Mouse (Mus musculus) heart, adult 2 months (tissue): ENCODE data around the gene Slc24a3. TPM values are rescaled to one million over a fixed set of nuclear protein-coding genes. Genes with fewer than 3 reads are reported as not detected.
A peak's percentile ranks its signal among the peaks of the same experiment; 100 is the strongest.

Experiments
- DNase-seq, 2 experiments: peaks; one replicate each; pipeline ENCODE4 v3.0.0; 2021
- H3K27ac ChIP-seq: fragments of 200-600 bp; 2 replicates; pipeline ENCODE4 v1.8.1; 2022
- H3K27me3 ChIP-seq: fragments of 200-500 bp; 2 replicates; pipeline ENCODE4 v1.6.1; 2012; ENCODE audit warnings: mild to moderate bottlenecking, low read length, inconsistent platforms, mixed read lengths; ENCODE audit not compliant: control insufficient read depth, insufficient read depth
- H3K36me3 ChIP-seq: fragments of 200-500 bp; 2 replicates; pipeline ENCODE4 v1.6.1; 2012; ENCODE audit warnings: low read length, inconsistent platforms; ENCODE audit not compliant: control insufficient read depth, insufficient read depth
- H3K4me1 ChIP-seq: fragments of 200-500 bp; 2 replicates; pipeline ENCODE4 v1.6.1; 2011; ENCODE audit warnings: low read length; ENCODE audit not compliant: control insufficient read depth, insufficient read depth
- H3K4me3 ChIP-seq: fragments of 200-600 bp; 2 replicates; pipeline ENCODE4 v1.8.1; 2022
- H3K79me2 ChIP-seq: fragments of 200-500 bp; replicated peaks from 2 replicates; pipeline ENCODE4 v1.6.1; 2012; ENCODE audit warnings: mild to moderate bottlenecking, inconsistent platforms, low read length, moderate library complexity, mixed read lengths; ENCODE audit not compliant: control insufficient read depth, insufficient read depth
- H3K9ac ChIP-seq: fragments of 200-500 bp; 2 replicates; pipeline ENCODE4 v1.6.1; 2012; ENCODE audit warnings: low read depth, mild to moderate bottlenecking, control low read depth, inconsistent platforms, low read length, mixed read lengths
- CTCF ChIP-seq: fragments of 200-600 bp; IDR thresholded peaks from 2 replicates; pipeline ENCODE4 v1.8.1; 2022; ENCODE audit warnings: antibody characterized with exemption, mild to moderate bottlenecking, moderate library complexity
- EP300 ChIP-seq: fragments of 200-500 bp; IDR thresholded peaks from 2 replicates; pipeline ENCODE4 v1.6.1; 2011; ENCODE audit warnings: low read depth, low read length, control low read depth; ENCODE audit not compliant: insufficient read depth
- POLR2A ChIP-seq: fragments of 200-500 bp; IDR thresholded peaks from 2 replicates; pipeline ENCODE4 v1.6.1; 2011; ENCODE audit warnings: mild to moderate bottlenecking, low read depth, low read length, control low read depth; ENCODE audit not compliant: insufficient read depth
- WGBS: fragments of 180-500 bp; shearing (Covaris S2); methylation state at CpG from one replicate; pipeline ENCODE4 v1.1.7; 2018; 5-methylcytosine and 5-hydroxymethylcytosine counted together
- intact Hi-C: fragments of 180-260 bp; cut with DNase I; formaldehyde crosslinking; loops from one replicate; pipeline ENCODE4 v1.15.1; 2025
- polyA plus RNA-seq: library from polyadenylated mRNA; depleted of rRNA; stranded (reverse); fragments of >200 nt; gene quantifications from 2 replicates; pipeline ENCODE4 v1.2.3, GENCODE M21; 2012
- total RNA-seq, 2 experiments: library from RNA; stranded (reverse); gene quantifications; 2 replicates each; pipeline ENCODE4 v1.2.3; 2021

Gene Slc24a3
- total and polyA plus RNA-seq, 3 experiments, result 2.7 to 3.6 (median 2.8) TPM

GRCm38 (mm10) chr2:145571943-145572342 lies 404.4 kb downstream of the Slc24a3 start:
- no peak for DNase-seq
- no peak overlapping the region for H3K9ac ChIP-seq
- 0 out of 2 replicates have a peak, but pooled peaks cover 1% of the 10 kb centered on the region for H3K27me3 ChIP-seq
- 57% methylated on average over 3 of the region's 3 CpGs for WGBS
- H3K4me3 ChIP-seq, result no peak overlapping the region
- no peak for TF ChIP-seq POLR2A
- no peak for TF ChIP-seq CTCF
- H3K4me1 ChIP-seq, result no peaks in the 10 kb centered on the region
- no peak overlapping the region for H3K27ac ChIP-seq
- intact Hi-C loops, result no loop called here
- H3K36me3 ChIP-seq, result no peaks in the 10 kb centered on the region
- no peaks in the 10 kb centered on the region for H3K79me2 ChIP-seq

- Histone ChIP-seq H3K27ac (no peak overlapping the region), H3K27me3 (0 out of 2 replicates have a peak, but pooled peaks cover 1% of the 10 kb centered on the region), H3K36me3 (no peaks in the 10 kb centered on the region), H3K4me1 (no peaks in the 10 kb centered on the region), H3K79me2 (no peaks in the 10 kb centered on the region), H3K4me3 (no peak overlapping the region), H3K9ac (no peak overlapping the region)
- intact Hi-C loops, result no loop called here
- WGBS, result 84% methylated on average over 4 of the region's 4 CpGs
- no peak for DNase-seq
- TF ChIP-seq EP300 (no peak), CTCF (no peak), POLR2A (no peak)
These were observed 406.6 kb downstream of the Slc24a3 start for GRCm38 (mm10) chr2:145574148-145574547.

- no peaks in the 10 kb centered on the region for H3K4me1 ChIP-seq
- no peaks in the 10 kb centered on the region for H3K36me3 ChIP-seq
- no peak for DNase-seq
- H3K27me3 ChIP-seq, result no peaks in the 10 kb centered on the region
- TF ChIP-seq CTCF, result no peak
- intact Hi-C loops, result loop anchor here (10.0 kb wide), 1 partner anchor 688 kb away; no protein-coding TSS in a partner anchor
- H3K4me3 ChIP-seq, result no peak overlapping the region
- H3K27ac ChIP-seq, result no peak overlapping the region
- no peaks in the 10 kb centered on the region for H3K79me2 ChIP-seq
- no peak overlapping the region for H3K9ac ChIP-seq
- 62% methylated on average over 3 of the region's 3 CpGs for WGBS
These were observed 415.5 kb downstream of the Slc24a3 start for GRCm38 (mm10) chr2:145583103-145583502.

GRCm38 (mm10) chr2:145585437-145585836 lies 417.9 kb downstream of the Slc24a3 start:
- H3K79me2 ChIP-seq, result no peaks in the 10 kb centered on the region
- no peak for DNase-seq
- H3K4me1 ChIP-seq, result no peaks in the 10 kb centered on the region
- no peaks in the 10 kb centered on the region for H3K36me3 ChIP-seq
- WGBS, result 72% methylated on average over 3 of the region's 3 CpGs
- H3K27me3 ChIP-seq, result no peaks in the 10 kb centered on the region
- intact Hi-C loops, result loop anchor here (5.0 to 10.0 kb wide), 3 partner anchors 68 to 948 kb away; no protein-coding TSS in a partner anchor
- H3K9ac ChIP-seq, result no peak overlapping the region
- TF ChIP-seq POLR2A (no peak), EP300 (no peak), CTCF (no peak)
- no peak overlapping the region for H3K27ac ChIP-seq
- no peak overlapping the region for H3K4me3 ChIP-seq

GRCm38 (mm10) chr2:145588009-145588737 lies 420.6 kb downstream of the Slc24a3 start:
- H3K4me3 ChIP-seq, result no peak overlapping the region
- WGBS, result 61% methylated on average over 8 of the region's 8 CpGs
- H3K36me3 ChIP-seq, result no peaks in the 10 kb centered on the region
- TF ChIP-seq EP300 (no peak), POLR2A (no peak), CTCF (peak; percentile 96)
- DNase-seq, result peak; percentile 19 to 36
- no peak overlapping the region for H3K27ac ChIP-seq
- no peaks in the 10 kb centered on the region for H3K4me1 ChIP-seq
- no peak overlapping the region for H3K9ac ChIP-seq
- H3K79me2 ChIP-seq, result no peaks in the 10 kb centered on the region
- no peaks in the 10 kb centered on the region for H3K27me3 ChIP-seq
- intact Hi-C loops, result loop anchor here (1.0 to 10.0 kb wide), 5 partner anchors 31 to 951 kb away; no protein-coding TSS in a partner anchor

GRCm38 (mm10) chr2:145591881-145592280 lies 424.3 kb downstream of the Slc24a3 start:
- H3K36me3 ChIP-seq, result no peaks in the 10 kb centered on the region
- 79% methylated on average over 8 of the region's 8 CpGs for whole genome bisulfite sequencing
- no peaks in the 10 kb centered on the region for H3K27me3 ChIP-seq
- DNase-seq, result no peak
- no peak overlapping the region for H3K27ac ChIP-seq
- no peak overlapping the region for H3K9ac ChIP-seq
- H3K4me1 ChIP-seq, result no peaks in the 10 kb centered on the region
- intact Hi-C loops, result no loop called here
- no peaks in the 10 kb centered on the region for H3K79me2 ChIP-seq
- TF ChIP-seq POLR2A, result no peak
- no peak for TF ChIP-seq CTCF
- no peak for TF ChIP-seq EP300
- no peak overlapping the region for H3K4me3 ChIP-seq
